Mouse (Mus musculus): ENCODE measurements around the gene B9d1.

DNA sequence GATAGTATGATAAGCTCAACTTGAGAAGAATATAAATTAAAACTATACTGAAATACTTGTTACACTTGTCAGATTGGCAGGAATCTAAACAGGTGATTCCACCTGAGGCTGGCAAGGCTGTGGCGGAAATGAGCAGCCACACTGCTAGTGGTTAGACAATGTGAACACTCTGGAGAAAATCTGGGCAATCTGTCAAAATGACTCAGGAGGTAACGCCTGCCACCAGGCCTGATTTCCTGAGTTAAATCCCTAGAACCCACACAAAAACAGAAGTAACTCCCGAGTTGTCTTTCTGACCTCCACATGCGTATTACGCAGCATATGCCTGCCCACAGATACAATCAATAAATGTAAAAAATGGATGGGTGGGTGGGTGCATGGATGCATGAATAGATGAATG lies 57.5 kb downstream of the B9d1 start:
- TF ChIP-seq ZNF384 (IDR thresholded peaks at IDR 0.05; ENCODE audit: low read depth, low read length) = no peak
- no peak for TF ChIP-seq CHD2 (IDR thresholded peaks at IDR 0.05; ENCODE audit: low read depth, low read length)

Measured in ES-E14 (cell line).